Mouse (Mus musculus): Measurements from ENCODE around the gene Pigu. TPM values are rescaled to one million over a fixed set of nuclear protein-coding genes. Genes with fewer than 3 reads are reported as not detected.
A peak's percentile ranks its signal among the peaks of the same experiment; 100 is the strongest.

The Pigu gene
- total and polyA plus RNA-seq, 2 experiments: 9.3 to 24.0 TPM

GRCm38 (mm10) chr2:155295453-155295852 is 61.8 kb downstream of the Pigu start:
- no peak for DNase-seq (ENCODE audit: extremely low read depth, low read depth, low spot score)
- WGBS: 90% methylated on average over 6 of the region's 6 CpGs

GRCm38 (mm10) chr2:155293946-155294345 is 63.3 kb downstream of the Pigu start:
- WGBS: 34% methylated on average over 4 of the region's 4 CpGs
- no peaks in the 10 kb centered on the region for H3K79me2 ChIP-seq (ENCODE audit: control insufficient read depth, insufficient read depth, low read length)
- no peak overlapping the region for H3K9ac ChIP-seq (ENCODE audit: low read depth, low read length)
- H3K4me3 ChIP-seq (ENCODE audit: insufficient read depth, low read depth, low read length): no peak overlapping the region
- peaks cover 11% of the 10 kb centered on the region for H3K36me3 ChIP-seq (ENCODE audit: control insufficient read depth, insufficient read depth, low read length)
- H3K4me1 ChIP-seq (ENCODE audit: control insufficient read depth, insufficient read depth, low read length): no peaks in the 10 kb centered on the region
- no peaks in the 10 kb centered on the region for H3K27me3 ChIP-seq (ENCODE audit: control insufficient read depth, insufficient read depth, low read length)
- TF ChIP-seq CTCF (IDR thresholded peaks at IDR 0.05; ENCODE audit: low read depth, low read length) (peak; percentile 55), POLR2A (IDR thresholded peaks at IDR 0.05; ENCODE audit: extremely low read depth, insufficient read depth, low read length) (no peak)
- peak; percentile 69 for DNase-seq (ENCODE audit: extremely low read depth, low read depth, low spot score)
- no peak overlapping the region for H3K27ac ChIP-seq (replicated peaks; ENCODE audit: insufficient read depth, low read depth, low read length)

More at GRCm38 (mm10) chr2:155295453-155295852, 61.8 kb downstream of the Pigu start:
- H3K36me3 ChIP-seq (ENCODE audit: control insufficient read depth, insufficient read depth, low read length): peaks cover 13% of the 10 kb centered on the region
- no peaks in the 10 kb centered on the region for H3K4me1 ChIP-seq (ENCODE audit: control insufficient read depth, insufficient read depth, low read length)
- H3K27me3 ChIP-seq (ENCODE audit: control insufficient read depth, insufficient read depth, low read length): no peaks in the 10 kb centered on the region
- no peak overlapping the region for H3K4me3 ChIP-seq (ENCODE audit: insufficient read depth, low read depth, low read length)
- no peak overlapping the region for H3K9ac ChIP-seq (ENCODE audit: low read depth, low read length)
- no peak overlapping the region for H3K27ac ChIP-seq (replicated peaks; ENCODE audit: insufficient read depth, low read depth, low read length)
- no peaks in the 10 kb centered on the region for H3K79me2 ChIP-seq (ENCODE audit: control insufficient read depth, insufficient read depth, low read length)
- no peak for TF ChIP-seq POLR2A (IDR thresholded peaks at IDR 0.05; ENCODE audit: extremely low read depth, insufficient read depth, low read length)
- TF ChIP-seq CTCF (IDR thresholded peaks at IDR 0.05; ENCODE audit: low read depth, low read length): no peak

GRCm38 (mm10) chr2:155293382-155293781 is 63.8 kb downstream of the Pigu start:
- H3K79me2 ChIP-seq (ENCODE audit: control insufficient read depth, insufficient read depth, low read length): no peaks in the 10 kb centered on the region
- no peak overlapping the region for H3K4me3 ChIP-seq (ENCODE audit: insufficient read depth, low read depth, low read length)
- H3K27me3 ChIP-seq (ENCODE audit: control insufficient read depth, insufficient read depth, low read length): no peaks in the 10 kb centered on the region
- no peak overlapping the region for H3K27ac ChIP-seq (replicated peaks; ENCODE audit: insufficient read depth, low read depth, low read length)
- WGBS: 51% methylated on average over 2 of the region's 2 CpGs
- H3K9ac ChIP-seq (ENCODE audit: low read depth, low read length): no peak overlapping the region
- peaks cover 6% of the 10 kb centered on the region for H3K36me3 ChIP-seq (ENCODE audit: control insufficient read depth, insufficient read depth, low read length)
- peak; percentile 35 for DNase-seq (ENCODE audit: extremely low read depth, low read depth, low spot score)
- no peaks in the 10 kb centered on the region for H3K4me1 ChIP-seq (ENCODE audit: control insufficient read depth, insufficient read depth, low read length)
- TF ChIP-seq POLR2A (IDR thresholded peaks at IDR 0.05; ENCODE audit: extremely low read depth, insufficient read depth, low read length): no peak
- TF ChIP-seq CTCF (IDR thresholded peaks at IDR 0.05; ENCODE audit: low read depth, low read length): no peak

- 93% methylated on average over 8 of the region's 8 CpGs for WGBS
- Histone ChIP-seq H3K4me3 (ENCODE audit: insufficient read depth, low read depth, low read length) (no peak overlapping the region), H3K79me2 (ENCODE audit: control insufficient read depth, insufficient read depth, low read length) (no peaks in the 10 kb centered on the region), H3K4me1 (ENCODE audit: control insufficient read depth, insufficient read depth, low read length) (no peaks in the 10 kb centered on the region), H3K9ac (ENCODE audit: low read depth, low read length) (no peak overlapping the region), H3K36me3 (ENCODE audit: control insufficient read depth, insufficient read depth, low read length) (peaks cover 2% of the 10 kb centered on the region; the same call in 1 of the 2 replicates), H3K27me3 (ENCODE audit: control insufficient read depth, insufficient read depth, low read length) (no peaks in the 10 kb centered on the region), H3K27ac (replicated peaks; ENCODE audit: insufficient read depth, low read depth, low read length) (no peak overlapping the region)
- TF ChIP-seq POLR2A (IDR thresholded peaks at IDR 0.05; ENCODE audit: extremely low read depth, insufficient read depth, low read length) (no peak), CTCF (IDR thresholded peaks at IDR 0.05; ENCODE audit: low read depth, low read length) (no peak)
- DNase-seq (ENCODE audit: extremely low read depth, low read depth, low spot score): no peak
Measured at GRCm38 (mm10) chr2:155290066-155290465, 67.2 kb downstream of the Pigu start.

- no peak for TF ChIP-seq CTCF (IDR thresholded peaks at IDR 0.05; ENCODE audit: low read depth, low read length)
- TF ChIP-seq POLR2A (IDR thresholded peaks at IDR 0.05; ENCODE audit: extremely low read depth, insufficient read depth, low read length): no peak
- no peak overlapping the region for H3K9ac ChIP-seq (ENCODE audit: low read depth, low read length)
- H3K27ac ChIP-seq (replicated peaks; ENCODE audit: insufficient read depth, low read depth, low read length): no peak overlapping the region
- H3K4me3 ChIP-seq (ENCODE audit: insufficient read depth, low read depth, low read length): no peak overlapping the region
- H3K79me2 ChIP-seq (ENCODE audit: control insufficient read depth, insufficient read depth, low read length): no peaks in the 10 kb centered on the region
- no peaks in the 10 kb centered on the region for H3K27me3 ChIP-seq (ENCODE audit: control insufficient read depth, insufficient read depth, low read length)
- H3K4me1 ChIP-seq (ENCODE audit: control insufficient read depth, insufficient read depth, low read length): no peaks in the 10 kb centered on the region
- no peak for DNase-seq (ENCODE audit: extremely low read depth, low read depth, low spot score)
- peaks cover 2% of the 10 kb centered on the region; the same call in 1 of the 2 replicates for H3K36me3 ChIP-seq (ENCODE audit: control insufficient read depth, insufficient read depth, low read length)
- 78% methylated on average over 4 of the region's 4 CpGs for WGBS
Measured at GRCm38 (mm10) chr2:155287456-155288250, 69.6 kb downstream of the Pigu start.

GRCm38 (mm10) chr2:155285744-155286143 is 71.5 kb downstream of the Pigu start:
- TF ChIP-seq POLR2A (IDR thresholded peaks at IDR 0.05; ENCODE audit: extremely low read depth, insufficient read depth, low read length): no peak
- TF ChIP-seq CTCF (IDR thresholded peaks at IDR 0.05; ENCODE audit: low read depth, low read length): no peak
- Histone ChIP-seq H3K9ac (ENCODE audit: low read depth, low read length) (no peak overlapping the region), H3K36me3 (ENCODE audit: control insufficient read depth, insufficient read depth, low read length) (no peaks in the 10 kb centered on the region; the same call in 1 of the 2 replicates), H3K27ac (replicated peaks; ENCODE audit: insufficient read depth, low read depth, low read length) (no peak overlapping the region), H3K79me2 (ENCODE audit: control insufficient read depth, insufficient read depth, low read length) (no peaks in the 10 kb centered on the region), H3K4me3 (ENCODE audit: insufficient read depth, low read depth, low read length) (no peak overlapping the region), H3K4me1 (ENCODE audit: control insufficient read depth, insufficient read depth, low read length) (no peaks in the 10 kb centered on the region), H3K27me3 (ENCODE audit: control insufficient read depth, insufficient read depth, low read length) (no peaks in the 10 kb centered on the region)
- no peak for DNase-seq (ENCODE audit: extremely low read depth, low read depth, low spot score)
- 94% methylated on average over 6 of the region's 6 CpGs for WGBS
